Mouse (Mus musculus) cerebellum, adult 9-11 months (tissue): ENCODE data around the gene Grap2.

Experiments used
- DNase-seq: peaks from one replicate; pipeline ENCODE4 v3.0.0; 2022

The Grap2 gene

DNA sequence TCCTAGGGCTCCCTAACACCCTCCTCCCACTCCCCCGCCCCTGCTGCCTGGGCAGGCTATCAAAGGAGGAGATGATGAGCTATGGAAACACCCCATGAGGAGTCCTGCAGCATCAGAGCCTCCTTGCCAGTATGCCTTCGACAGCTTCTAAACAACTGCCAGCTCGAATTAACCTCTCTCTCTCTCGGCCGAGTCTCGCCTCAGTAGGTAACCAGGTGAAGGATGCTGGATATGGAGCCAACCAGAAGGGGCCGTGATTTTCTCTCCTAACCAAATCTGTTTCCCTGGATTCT is 113.2 kb downstream of the Grap2 start:
- DNase-seq = no peak

DNA sequence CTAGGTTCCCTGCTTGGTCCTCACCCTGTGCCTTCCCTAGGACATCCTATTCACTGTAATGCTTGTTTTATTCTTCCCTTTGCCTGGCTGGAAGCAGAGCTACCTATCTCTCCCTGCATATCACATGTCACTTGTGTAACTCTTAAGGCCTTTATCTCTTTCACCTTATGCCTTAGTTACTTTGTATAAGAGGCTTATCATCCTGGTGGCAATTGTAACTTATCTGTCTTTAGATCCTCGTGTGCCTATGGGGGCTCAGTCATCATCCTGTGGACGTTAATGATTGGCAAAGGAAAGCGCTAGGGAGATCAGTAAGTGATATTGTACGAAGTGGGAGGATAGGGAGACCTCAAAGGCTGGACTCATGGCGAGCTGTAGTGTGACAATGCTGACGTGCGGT is 116.1 kb downstream of the Grap2 start:
- no peak for DNase-seq

- DNase-seq = no peak
Observed at GRCm38 (mm10) chr15:80693492-80693891, 121.1 kb downstream of the Grap2 start.

GRCm38 (mm10) chr15:80694125-80694910 is 121.9 kb downstream of the Grap2 start:
- peak; percentile 76 for DNase-seq

DNA sequence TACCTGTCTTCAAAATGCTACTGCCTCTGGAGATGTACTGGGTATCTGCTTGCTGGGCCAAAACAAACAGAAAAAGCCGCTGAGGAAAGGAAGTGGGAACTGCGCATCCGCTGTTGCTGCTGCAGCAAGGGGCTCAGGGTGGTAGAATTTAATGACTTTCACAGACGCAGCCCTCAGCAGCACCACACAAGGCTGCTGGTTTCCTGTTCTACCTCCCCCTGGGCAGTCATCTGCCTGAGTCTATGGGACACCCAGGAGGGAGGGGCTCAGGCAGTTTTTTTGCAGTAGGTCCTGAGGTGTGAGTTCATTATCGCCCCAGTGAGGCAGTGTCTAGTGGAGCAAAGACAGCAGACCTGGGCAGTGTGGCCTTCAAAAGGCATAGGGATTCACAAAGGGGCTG is 125.2 kb downstream of the Grap2 start:
- DNase-seq = no peak

GRCm38 (mm10) chr15:80701481-80702257 is 129.3 kb downstream of the Grap2 start:
- no peak for DNase-seq
